Mouse (Mus musculus) adrenal gland, postnatal 14 days (tissue): Measurements from ENCODE around the gene Casq2. TPM values are rescaled to one million over a fixed set of nuclear protein-coding genes. Genes with fewer than 3 reads are reported as not detected.

Experiments used
- DNase-seq: peaks from one replicate; pipeline ENCODE4 v3.0.0; 2021; ENCODE audit warnings: mixed read lengths
- total RNA-seq: library from RNA; stranded (reverse); gene quantifications from 2 replicates; pipeline ENCODE4 v1.2.3, GENCODE M21; 2021

Gene Casq2
- total RNA-seq, 1 experiment from 2014 or later = 1.7 TPM

GRCm38 (mm10) chr3:102194291-102195051, 108.3 kb downstream of the Casq2 start:
- DNase-seq = no peak

DNA sequence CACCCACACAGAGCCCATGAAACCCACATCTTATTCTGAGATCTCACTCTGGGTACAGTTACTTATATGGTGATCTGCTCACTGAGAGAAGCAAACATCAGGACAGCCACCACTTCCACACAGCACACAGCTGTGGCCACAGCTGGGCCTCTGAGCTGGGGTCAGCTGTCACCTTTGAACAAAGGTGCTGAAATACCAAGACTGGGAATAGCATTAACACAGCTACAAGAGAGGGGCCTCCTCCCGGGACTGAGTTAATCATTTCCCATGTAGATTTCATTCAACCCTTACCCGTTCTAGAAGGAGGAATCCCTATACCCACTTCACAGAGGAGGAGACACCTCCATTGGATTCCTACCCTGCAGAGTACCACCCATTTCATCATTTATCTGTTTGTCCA, 109.5 kb downstream of the Casq2 start:
- DNase-seq = no peak

Other genes with a start within 250 kb of the Casq2 start
- 0.11 and 0.41 TPM in 2 replicates for gene Mab21l3, start 237.5 kb upstream of the Casq2 start, total RNA-seq
- gene Slc22a15, start 162.0 kb upstream of the Casq2 start, total RNA-seq = 5.9 and 7.7 TPM in 2 replicates
- gene Nhlh2, start 76.3 kb upstream of the Casq2 start, total RNA-seq = not detected in 2 replicates
- 33.3 and 34.4 TPM in 2 replicates for gene Vangl1, start 118.3 kb downstream of the Casq2 start, total RNA-seq